Mouse (Mus musculus): ENCODE data around the gene Adsl.

Adsl gene

DNA sequence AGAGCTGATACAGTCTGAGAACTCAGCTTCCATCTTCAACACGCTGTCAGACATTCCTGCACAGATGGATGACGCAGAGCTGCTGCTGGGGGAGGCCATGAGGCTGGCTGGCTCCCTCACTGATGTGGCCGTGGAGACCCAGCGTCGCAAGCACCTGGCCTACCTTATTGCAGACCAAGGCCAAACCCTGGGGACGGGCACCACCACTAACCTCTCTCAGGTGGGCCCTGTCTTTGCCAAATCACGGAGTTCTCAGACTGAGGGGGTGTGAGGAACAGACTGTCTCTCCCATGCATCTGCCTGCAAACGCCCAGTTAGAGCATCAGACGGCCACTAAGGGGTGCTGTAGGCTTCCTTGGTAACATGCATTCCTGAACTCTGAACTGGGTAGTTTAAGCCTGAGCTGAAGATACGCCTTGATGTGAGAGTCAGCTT, 60.4 kb downstream of the Adsl start:
- no peak for DNase-seq

- no peak for DNase-seq
Measured at GRCm38 (mm10) chr15:81010114-81010513, 61.8 kb downstream of the Adsl start.

GRCm38 (mm10) chr15:81011523-81011922, 63.2 kb downstream of the Adsl start:
- no peak for DNase-seq

GRCm38 (mm10) chr15:81012359-81012758, 64.1 kb downstream of the Adsl start:
- DNase-seq = no peak

DNA sequence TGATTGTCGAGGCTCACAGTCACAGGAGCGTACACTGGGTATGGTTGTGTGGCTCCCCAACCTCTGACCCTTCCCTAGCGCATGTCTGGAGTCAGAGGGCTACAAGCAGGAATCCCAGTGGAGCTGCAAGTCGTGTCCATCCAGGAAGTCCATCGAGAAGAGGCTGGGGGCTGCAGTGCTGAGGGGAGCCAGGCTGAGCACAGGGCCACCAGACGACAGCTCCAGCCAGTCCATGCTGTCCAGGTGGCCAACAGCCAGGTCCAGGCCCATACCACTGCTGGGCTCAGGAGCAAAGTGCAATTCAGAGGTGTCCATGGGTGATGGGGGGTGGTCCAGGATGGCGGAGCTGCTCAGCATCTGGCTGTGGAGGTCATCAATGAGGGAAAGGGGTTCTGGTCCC, 64.9 kb downstream of the Adsl start:
- DNase-seq = no peak

GRCm38 (mm10) chr15:81015068-81015744, 66.9 kb downstream of the Adsl start:
- DNase-seq = no peak

DNA sequence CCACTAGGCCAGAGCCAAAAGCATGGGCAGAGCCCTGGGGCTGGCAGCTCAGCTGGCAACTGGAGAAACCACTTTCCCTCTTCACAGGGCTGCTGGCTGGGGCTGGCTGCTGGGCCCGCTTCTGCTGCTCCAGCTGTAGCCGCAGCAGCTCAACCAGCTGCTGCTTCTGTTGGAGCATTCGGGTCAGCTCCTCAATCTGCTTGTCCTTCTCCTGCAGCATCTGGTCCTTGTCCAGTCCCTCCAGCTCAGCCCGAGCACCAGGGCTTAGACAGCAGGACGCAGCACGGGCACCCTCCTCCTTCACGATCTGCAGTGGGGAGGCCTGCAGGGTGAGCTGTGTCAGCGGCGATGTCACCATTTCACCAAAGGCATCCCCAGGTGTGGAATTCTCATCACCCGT, 68.2 kb downstream of the Adsl start:
- DNase-seq = no peak

GRCm38 (mm10) chr15:81017308-81017707, 69.0 kb downstream of the Adsl start:
- DNase-seq = no peak

Measured in right cerebral cortex, postnatal 14 days (tissue).